Mouse (Mus musculus): ENCODE data around the gene Vps16. TPM values are rescaled to one million over a fixed set of nuclear protein-coding genes. Genes with fewer than 3 reads are reported as not detected.

The Vps16 gene
- total and polyA plus RNA-seq, 3 experiments, result 26.3 to 32.9 (median 26.9) TPM

DNA sequence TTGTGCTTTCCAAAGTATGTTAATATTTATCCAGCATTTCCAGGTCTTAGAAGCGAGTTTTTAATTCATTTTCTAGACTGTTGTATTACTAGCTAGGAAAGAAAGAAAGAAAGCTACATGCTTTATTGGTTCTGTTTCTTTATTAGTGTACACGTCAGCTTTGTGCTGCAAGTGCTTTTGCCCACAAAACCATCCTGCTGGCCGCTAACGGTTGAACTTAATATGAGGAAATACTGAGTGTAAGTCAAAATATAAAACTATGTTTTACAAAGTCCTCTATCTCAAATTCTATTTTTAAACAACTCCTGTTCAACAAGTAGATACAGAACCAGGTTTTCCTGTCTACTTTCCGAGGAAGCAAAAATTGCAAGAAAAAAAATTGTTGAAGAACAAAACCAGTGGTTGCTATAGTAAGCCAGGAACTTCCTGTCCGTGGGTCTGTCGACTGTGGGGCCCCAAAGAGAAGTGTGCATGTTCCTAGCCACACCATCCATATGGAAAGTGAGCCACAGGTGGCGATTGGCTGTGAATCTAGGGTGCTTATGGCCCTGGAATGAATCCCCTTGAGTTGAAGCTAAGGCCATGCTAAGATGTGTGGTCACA, 48.9 kb downstream of the Vps16 start:
- intact Hi-C loops (cut with DNase I), result no loop called here
- no peak for DNase-seq
- Histone ChIP-seq H3K79me2 (replicated peaks; ENCODE audit: control insufficient read depth, insufficient read depth, low read length) (peaks cover 4% of the 10 kb centered on the region), H3K27ac (no peak overlapping the region), H3K27me3 (ENCODE audit: control insufficient read depth, insufficient read depth, low read length) (no peaks in the 10 kb centered on the region), H3K9ac (ENCODE audit: low read depth, low read length) (no peak overlapping the region), H3K4me1 (ENCODE audit: control insufficient read depth, insufficient read depth, low read length) (peaks cover 21% of the 10 kb centered on the region), H3K4me3 (no peak overlapping the region), H3K36me3 (ENCODE audit: control insufficient read depth, insufficient read depth, low read length) (peaks cover 20% of the 10 kb centered on the region; the same call in 1 of the 2 replicates)
- whole genome bisulfite sequencing, result 39% methylated on average over 8 of the region's 8 CpGs
- TF ChIP-seq CTCF (IDR thresholded peaks at IDR 0.05) (no peak), POLR2A (IDR thresholded peaks at IDR 0.05; ENCODE audit: insufficient read depth, low read depth, low read length) (no peak), EP300 (IDR thresholded peaks at IDR 0.05; ENCODE audit: insufficient read depth, low read depth, low read length) (no peak)

DNA sequence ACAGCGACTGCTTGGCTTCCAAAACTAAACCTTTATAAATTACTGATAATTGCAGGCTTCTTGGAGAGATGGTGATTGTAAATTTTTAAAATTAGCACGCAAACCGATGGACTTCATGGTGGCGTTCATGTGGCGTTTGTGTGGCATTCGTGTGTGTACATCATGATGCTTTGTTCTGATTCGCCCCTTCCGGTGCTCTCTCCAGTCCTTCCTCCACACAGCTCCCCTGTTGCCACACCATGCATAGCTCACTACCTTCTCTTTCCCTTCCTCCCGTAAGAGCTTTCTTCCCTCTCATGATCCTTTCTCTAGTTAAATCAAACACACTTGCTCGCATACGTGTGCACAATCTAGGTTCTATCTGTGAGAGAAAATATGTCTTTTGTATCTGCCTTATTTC, 51.6 kb downstream of the Vps16 start:
- no peak for DNase-seq
- no peaks in the 10 kb centered on the region for H3K27me3 ChIP-seq (ENCODE audit: control insufficient read depth, insufficient read depth, low read length)
- intact Hi-C loops (cut with DNase I), result no loop called here

GRCm38 (mm10) chr2:130476666-130477297, 52.6 kb downstream of the Vps16 start:
- peaks cover 24% of the 10 kb centered on the region for H3K4me1 ChIP-seq (ENCODE audit: control insufficient read depth, insufficient read depth, low read length)
- H3K4me3 ChIP-seq, result no peak overlapping the region
- intact Hi-C loops (cut with DNase I), result no loop called here
- H3K9ac ChIP-seq (ENCODE audit: low read depth, low read length), result no peak overlapping the region
- TF ChIP-seq POLR2A (IDR thresholded peaks at IDR 0.05; ENCODE audit: insufficient read depth, low read depth, low read length), result no peak
- no peak for TF ChIP-seq CTCF (IDR thresholded peaks at IDR 0.05)
- no peak for TF ChIP-seq EP300 (IDR thresholded peaks at IDR 0.05; ENCODE audit: insufficient read depth, low read depth, low read length)
- H3K36me3 ChIP-seq (ENCODE audit: control insufficient read depth, insufficient read depth, low read length), result peaks cover 19% of the 10 kb centered on the region; the same call in 1 of the 2 replicates
- peaks cover 10% of the 10 kb centered on the region for H3K79me2 ChIP-seq (replicated peaks; ENCODE audit: control insufficient read depth, insufficient read depth, low read length)
- peak in 1 of 2 experiments; percentile 22 for DNase-seq
- H3K27ac ChIP-seq, result peak overlapping the region; percentile 47; the same call in 1 of the 2 replicates
- H3K27me3 ChIP-seq (ENCODE audit: control insufficient read depth, insufficient read depth, low read length), result no peaks in the 10 kb centered on the region
- WGBS, result 35% methylated on average over 6 of the region's 6 CpGs

More for the DNA sequence above, 51.6 kb downstream of the Vps16 start:
- Histone ChIP-seq H3K4me3 (no peak overlapping the region), H3K9ac (ENCODE audit: low read depth, low read length) (no peak overlapping the region), H3K36me3 (ENCODE audit: control insufficient read depth, insufficient read depth, low read length) (peaks cover 19% of the 10 kb centered on the region; the same call in 1 of the 2 replicates), H3K4me1 (ENCODE audit: control insufficient read depth, insufficient read depth, low read length) (peaks cover 23% of the 10 kb centered on the region), H3K27ac (no peak overlapping the region), H3K79me2 (replicated peaks; ENCODE audit: control insufficient read depth, insufficient read depth, low read length) (peaks cover 8% of the 10 kb centered on the region)
- 90% methylated on average over 11 of the region's 11 CpGs for WGBS
- TF ChIP-seq POLR2A (IDR thresholded peaks at IDR 0.05; ENCODE audit: insufficient read depth, low read depth, low read length) (no peak), EP300 (IDR thresholded peaks at IDR 0.05; ENCODE audit: insufficient read depth, low read depth, low read length) (no peak), CTCF (IDR thresholded peaks at IDR 0.05) (no peak)

DNA sequence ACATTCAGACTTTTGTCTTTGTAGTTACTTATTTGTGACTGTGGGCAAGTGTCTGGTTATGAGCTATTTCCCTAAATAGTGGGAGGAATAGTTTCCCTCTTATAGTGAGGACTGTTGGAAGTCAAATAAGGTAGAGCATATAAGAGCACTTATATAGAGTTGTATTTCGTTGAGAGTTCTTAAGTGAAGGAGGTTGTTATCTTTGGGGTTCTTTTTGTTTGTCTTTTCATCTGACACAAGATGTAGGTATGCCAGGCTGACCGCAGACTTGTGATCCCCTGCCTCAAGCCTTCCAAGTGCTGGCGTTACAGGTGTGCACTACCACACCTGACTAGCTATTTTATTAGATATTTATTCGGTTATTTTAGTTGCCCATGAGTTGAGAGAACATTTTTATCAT, 58.0 kb downstream of the Vps16 start:
- Histone ChIP-seq H3K79me2 (replicated peaks; ENCODE audit: control insufficient read depth, insufficient read depth, low read length) (peaks cover 9% of the 10 kb centered on the region), H3K27ac (no peak overlapping the region), H3K4me1 (ENCODE audit: control insufficient read depth, insufficient read depth, low read length) (peaks cover 7% of the 10 kb centered on the region), H3K4me3 (no peak overlapping the region), H3K36me3 (ENCODE audit: control insufficient read depth, insufficient read depth, low read length) (peaks cover 6% of the 10 kb centered on the region; the same call in 1 of the 2 replicates), H3K9ac (ENCODE audit: low read depth, low read length) (no peak overlapping the region), H3K27me3 (ENCODE audit: control insufficient read depth, insufficient read depth, low read length) (no peaks in the 10 kb centered on the region)
- no peak for TF ChIP-seq CTCF (IDR thresholded peaks at IDR 0.05)
- TF ChIP-seq EP300 (IDR thresholded peaks at IDR 0.05; ENCODE audit: insufficient read depth, low read depth, low read length), result no peak
- no peak for TF ChIP-seq POLR2A (IDR thresholded peaks at IDR 0.05; ENCODE audit: insufficient read depth, low read depth, low read length)
- intact Hi-C loops (cut with DNase I), result no loop called here
- WGBS, result 97% methylated on average over 4 of the region's 4 CpGs
- no peak for DNase-seq

GRCm38 (mm10) chr2:130482700-130483099, 58.6 kb downstream of the Vps16 start:
- H3K27ac ChIP-seq, result no peak overlapping the region
- H3K79me2 ChIP-seq (replicated peaks; ENCODE audit: control insufficient read depth, insufficient read depth, low read length), result peaks cover 7% of the 10 kb centered on the region
- TF ChIP-seq EP300 (IDR thresholded peaks at IDR 0.05; ENCODE audit: insufficient read depth, low read depth, low read length), result no peak
- TF ChIP-seq CTCF (IDR thresholded peaks at IDR 0.05), result no peak
- TF ChIP-seq POLR2A (IDR thresholded peaks at IDR 0.05; ENCODE audit: insufficient read depth, low read depth, low read length), result no peak
- no peaks in the 10 kb centered on the region for H3K27me3 ChIP-seq (ENCODE audit: control insufficient read depth, insufficient read depth, low read length)
- 73% methylated on average over 3 of the region's 3 CpGs for WGBS
- no peak overlapping the region for H3K4me3 ChIP-seq
- no peak overlapping the region for H3K9ac ChIP-seq (ENCODE audit: low read depth, low read length)
- H3K4me1 ChIP-seq (ENCODE audit: control insufficient read depth, insufficient read depth, low read length), result peaks cover 7% of the 10 kb centered on the region
- intact Hi-C loops (cut with DNase I), result no loop called here
- H3K36me3 ChIP-seq (ENCODE audit: control insufficient read depth, insufficient read depth, low read length), result peaks cover 2% of the 10 kb centered on the region; the same call in 1 of the 2 replicates
- no peak for DNase-seq

- TF ChIP-seq POLR2A (IDR thresholded peaks at IDR 0.05; ENCODE audit: insufficient read depth, low read depth, low read length) (no peak), EP300 (IDR thresholded peaks at IDR 0.05; ENCODE audit: insufficient read depth, low read depth, low read length) (no peak), CTCF (IDR thresholded peaks at IDR 0.05) (no peak)
- peaks cover 9% of the 10 kb centered on the region for H3K4me1 ChIP-seq (ENCODE audit: control insufficient read depth, insufficient read depth, low read length)
- intact Hi-C loops (cut with DNase I), result no loop called here
- 77% methylated on average over 1 of the region's 1 CpGs for WGBS
- no peak overlapping the region for H3K9ac ChIP-seq (ENCODE audit: low read depth, low read length)
- H3K36me3 ChIP-seq (ENCODE audit: control insufficient read depth, insufficient read depth, low read length), result no peaks in the 10 kb centered on the region
- H3K27me3 ChIP-seq (ENCODE audit: control insufficient read depth, insufficient read depth, low read length), result no peaks in the 10 kb centered on the region
- H3K27ac ChIP-seq, result no peak overlapping the region
- no peak overlapping the region for H3K4me3 ChIP-seq
- peaks cover 7% of the 10 kb centered on the region for H3K79me2 ChIP-seq (replicated peaks; ENCODE audit: control insufficient read depth, insufficient read depth, low read length)
- DNase-seq, result no peak
These were observed 60.1 kb downstream of the Vps16 start for GRCm38 (mm10) chr2:130484206-130484605.

Data from heart, adult 2 months (tissue).